Mouse (Mus musculus) c-Kit-positive CD71-positive TER-119-negative erythroid progenitor cells, embryonic 14.5 days (primary cell): ENCODE data around the gene Slc26a8.

Experiments used
- DNase-seq: peaks from one replicate; pipeline ENCODE4 v3.0.0-alpha.2; 2013; ENCODE audit warnings: low read depth

Gene Slc26a8

DNA sequence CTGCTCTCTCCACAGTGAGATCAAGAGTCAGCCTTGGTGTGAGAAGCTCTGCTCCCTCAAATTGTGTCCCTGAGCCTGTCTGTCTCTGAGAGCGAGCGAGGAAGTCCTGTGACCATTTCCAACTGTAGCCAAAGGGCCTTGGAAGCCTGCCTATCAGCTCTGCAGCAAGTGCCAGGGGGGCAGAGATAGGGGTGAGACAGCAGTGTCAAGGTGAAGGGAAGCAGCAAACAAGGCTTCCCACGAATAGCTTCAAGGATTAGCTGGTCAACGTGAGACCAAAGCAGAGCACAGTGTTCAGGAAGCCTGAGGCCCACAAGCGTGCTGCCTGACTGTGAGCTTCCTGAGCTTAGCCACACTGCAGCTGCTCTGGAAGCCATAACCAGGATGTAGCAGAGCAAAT is 98.6 kb downstream of the Slc26a8 start:
- DNase-seq, result no peak

DNA sequence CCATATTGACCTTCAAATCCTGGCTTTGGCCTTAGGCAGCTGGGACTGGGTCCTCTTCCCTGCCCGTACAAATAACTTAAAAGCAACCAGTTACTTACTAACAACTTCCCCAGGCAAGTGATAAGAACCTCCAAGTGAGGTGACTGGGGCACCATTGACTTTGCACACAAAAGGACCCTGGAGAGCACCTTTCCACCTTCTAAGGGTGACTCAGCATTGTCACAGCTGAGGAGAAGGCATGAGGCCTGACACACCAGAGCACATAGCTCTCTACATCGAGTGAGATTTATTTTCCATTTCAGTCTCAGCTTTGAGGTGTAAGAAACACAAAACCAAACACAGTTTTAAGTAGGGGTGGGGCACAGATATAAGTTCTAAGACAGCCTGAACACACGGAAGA is 99.4 kb downstream of the Slc26a8 start:
- DNase-seq, result no peak

DNA sequence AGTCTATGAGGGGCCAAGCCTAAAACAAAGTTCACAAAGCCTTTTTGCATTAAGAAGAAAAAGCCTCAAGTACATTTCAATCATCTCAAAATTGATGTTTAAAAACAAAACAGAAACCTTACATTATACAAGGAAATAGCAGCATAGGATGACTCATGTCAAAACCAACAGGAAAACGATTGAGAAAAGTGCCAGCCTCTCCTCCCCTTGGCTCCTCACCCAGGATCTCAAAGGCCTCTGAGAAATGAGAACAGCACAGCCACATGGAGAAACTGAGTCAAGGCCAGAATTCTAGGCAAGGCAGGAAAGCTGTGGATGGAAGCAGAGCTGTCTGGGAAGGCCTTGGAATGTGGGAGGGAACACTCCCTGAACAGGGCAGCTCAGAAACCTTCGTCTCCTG is 101.4 kb downstream of the Slc26a8 start:
- no peak for DNase-seq
